Mouse (Mus musculus): ENCODE data around the gene Man1a. TPM values are rescaled to one million over a fixed set of nuclear protein-coding genes. Genes with fewer than 3 reads are reported as not detected.

Gene Man1a
- polyA plus RNA-seq, 1 experiment from 2014 or later = 12.0 TPM

DNA sequence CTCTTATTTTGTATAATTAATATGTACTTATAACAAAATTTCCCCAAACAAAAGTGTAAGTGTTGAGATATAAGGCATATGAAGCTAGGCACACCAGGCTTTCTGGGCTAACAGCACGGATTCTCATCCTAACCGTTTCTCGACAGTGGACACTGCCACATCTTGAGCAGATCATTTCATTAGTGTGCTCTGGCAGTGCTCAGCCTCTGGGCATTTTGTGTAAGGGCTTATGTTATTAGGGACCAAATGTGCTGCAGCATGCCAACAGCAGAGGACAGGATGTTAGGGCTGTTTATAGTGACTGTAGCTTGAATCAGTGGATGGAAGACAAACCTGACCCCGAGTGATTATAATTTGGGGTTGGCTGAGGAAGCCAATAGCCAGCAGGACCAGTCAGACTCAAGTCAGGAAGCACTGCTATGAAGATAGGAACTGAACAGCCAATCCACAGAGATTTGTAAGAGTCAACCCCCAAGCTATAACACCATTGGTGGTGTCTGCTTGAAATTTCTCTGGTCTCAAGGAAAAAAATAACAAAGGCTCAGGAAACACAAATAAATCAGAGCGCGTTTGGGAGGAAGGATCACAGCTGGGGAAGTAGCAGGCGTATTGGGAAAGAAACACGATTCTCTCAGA, 161.3 kb downstream of the Man1a start:
- Histone ChIP-seq H3K4me3 (replicated peaks) (no peak overlapping the region), H3K9me3 (replicated peaks) (no peaks in the 10 kb centered on the region), H3K4me1 (replicated peaks) (0 out of 2 replicates have a peak, but pooled peaks cover 2% of the 10 kb centered on the region), H3K9ac (no peak overlapping the region), H3K36me3 (replicated peaks) (peaks cover 75% of the 10 kb centered on the region), H3K27me3 (no peaks in the 10 kb centered on the region), H3K4me2 (no peak overlapping the region), H3K27ac (replicated peaks) (no peak overlapping the region)
- 83% methylated on average over 8 of the region's 8 CpGs for WGBS (ENCODE audit: insufficient replicate concordance)
- no peak for ATAC-seq (ENCODE audit: insufficient read depth)

DNA sequence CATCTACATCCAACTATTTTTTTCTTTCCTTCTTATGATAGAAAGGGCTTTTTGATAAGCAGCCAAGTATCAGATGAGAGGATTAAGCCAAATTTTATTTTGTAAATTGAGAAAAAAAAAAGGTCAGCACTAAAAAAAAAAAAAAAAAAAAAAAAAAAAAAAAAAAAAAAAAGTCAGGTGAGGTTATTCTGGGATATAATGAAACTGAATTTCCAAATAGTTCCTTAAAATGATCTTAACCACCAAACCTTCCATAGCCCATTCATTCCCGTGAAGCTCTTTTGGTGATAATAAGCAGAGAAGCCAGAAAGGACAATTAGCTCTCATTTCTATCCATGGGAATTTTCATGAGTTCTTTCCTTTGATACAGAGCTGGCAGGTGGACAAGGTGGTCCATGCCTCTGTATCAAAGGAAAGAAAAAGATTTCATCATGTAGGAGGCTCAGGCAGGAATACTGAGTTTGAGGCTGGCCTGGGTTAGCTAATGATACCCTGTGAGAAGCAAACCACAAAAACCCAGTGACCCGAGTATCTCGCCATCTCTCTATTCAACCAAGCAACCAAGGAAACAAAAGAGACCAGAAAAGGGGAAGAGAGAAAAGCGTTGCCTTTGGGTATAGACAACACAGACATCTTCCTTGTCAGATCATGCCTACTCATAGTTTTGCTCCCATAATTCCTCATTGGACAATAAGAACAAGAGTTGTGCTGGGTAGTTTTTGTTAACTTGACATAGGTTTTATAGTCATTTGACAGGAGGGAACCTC, 162.7 kb downstream of the Man1a start:
- 0 out of 2 replicates have a peak, but pooled peaks cover 2% of the 10 kb centered on the region for H3K4me1 ChIP-seq (replicated peaks)
- H3K36me3 ChIP-seq (replicated peaks) = peaks cover 70% of the 10 kb centered on the region

GRCm38 (mm10) chr10:53889512-53889911, 186.9 kb downstream of the Man1a start:
- H3K9me3 ChIP-seq (replicated peaks) = no peaks in the 10 kb centered on the region
- no peak overlapping the region for H3K4me3 ChIP-seq (replicated peaks)
- no peak overlapping the region for H3K4me2 ChIP-seq
- peaks cover 17% of the 10 kb centered on the region for H3K4me1 ChIP-seq (replicated peaks)
- no peak overlapping the region for H3K9ac ChIP-seq
- no peak for ATAC-seq (ENCODE audit: insufficient read depth)
- no peaks in the 10 kb centered on the region for H3K27me3 ChIP-seq
- H3K27ac ChIP-seq (replicated peaks) = no peak overlapping the region
- 37% methylated on average over 4 of the region's 4 CpGs for WGBS (ENCODE audit: insufficient replicate concordance)
- H3K36me3 ChIP-seq (replicated peaks) = no peaks in the 10 kb centered on the region

More for the DNA sequence above, 162.7 kb downstream of the Man1a start:
- WGBS (ENCODE audit: insufficient replicate concordance) = 36% methylated on average over 4 of the region's 4 CpGs
- H3K4me2 ChIP-seq = no peak overlapping the region
- no peak overlapping the region for H3K27ac ChIP-seq (replicated peaks)
- no peak overlapping the region for H3K4me3 ChIP-seq (replicated peaks)
- H3K27me3 ChIP-seq = no peaks in the 10 kb centered on the region
- H3K9me3 ChIP-seq (replicated peaks) = no peaks in the 10 kb centered on the region
- ATAC-seq (ENCODE audit: insufficient read depth) = no peak
- no peak overlapping the region for H3K9ac ChIP-seq

DNA sequence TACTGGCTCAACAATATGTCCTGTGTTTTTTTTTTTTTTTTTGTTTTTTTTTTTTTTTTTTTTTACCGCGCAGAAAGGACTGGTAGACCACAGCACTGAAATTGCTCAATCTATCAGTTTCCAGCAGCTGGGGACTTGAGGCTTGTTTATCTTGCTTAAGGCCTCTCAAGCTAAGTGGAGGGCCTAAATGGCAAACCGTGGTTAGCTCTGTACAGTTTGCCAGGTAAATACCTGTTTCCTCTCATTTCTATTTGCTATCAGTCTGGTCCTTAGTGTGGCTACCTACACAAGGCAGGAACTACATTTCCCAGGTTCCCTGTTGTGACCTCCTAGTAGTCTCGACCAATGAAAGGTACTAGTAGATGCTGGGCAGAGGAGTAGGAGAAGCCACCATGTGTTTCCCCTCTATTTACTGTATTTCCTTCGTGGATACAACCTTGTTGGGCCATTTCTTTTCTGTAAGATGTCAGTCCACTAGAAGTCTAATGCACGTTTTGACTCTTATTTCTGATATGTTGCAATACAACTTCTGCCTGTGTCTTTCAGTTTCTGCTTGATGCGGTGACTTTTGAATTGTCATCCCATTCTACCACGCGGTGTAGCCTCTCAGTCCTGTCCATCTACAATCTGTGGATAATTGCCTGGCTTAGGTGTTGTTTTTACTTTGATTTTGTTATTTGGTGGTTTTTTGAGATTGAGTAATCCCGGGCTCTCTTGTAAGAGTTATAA, 187.9 kb downstream of the Man1a start:
- Histone ChIP-seq H3K4me3 (replicated peaks) (peak overlapping the region; percentile 22), H3K4me1 (replicated peaks) (peaks cover 17% of the 10 kb centered on the region), H3K36me3 (replicated peaks) (no peaks in the 10 kb centered on the region), H3K9me3 (replicated peaks) (no peaks in the 10 kb centered on the region), H3K4me2 (peak overlapping the region; percentile 59), H3K27ac (replicated peaks) (peak overlapping the region; percentile 68), H3K27me3 (no peaks in the 10 kb centered on the region), H3K9ac (peak overlapping the region; percentile 27; the same call in 1 of the 2 replicates)
- peak; percentile 85 for ATAC-seq (ENCODE audit: insufficient read depth)
- WGBS (ENCODE audit: insufficient replicate concordance) = 37% methylated on average over 10 of the region's 10 CpGs

DNA sequence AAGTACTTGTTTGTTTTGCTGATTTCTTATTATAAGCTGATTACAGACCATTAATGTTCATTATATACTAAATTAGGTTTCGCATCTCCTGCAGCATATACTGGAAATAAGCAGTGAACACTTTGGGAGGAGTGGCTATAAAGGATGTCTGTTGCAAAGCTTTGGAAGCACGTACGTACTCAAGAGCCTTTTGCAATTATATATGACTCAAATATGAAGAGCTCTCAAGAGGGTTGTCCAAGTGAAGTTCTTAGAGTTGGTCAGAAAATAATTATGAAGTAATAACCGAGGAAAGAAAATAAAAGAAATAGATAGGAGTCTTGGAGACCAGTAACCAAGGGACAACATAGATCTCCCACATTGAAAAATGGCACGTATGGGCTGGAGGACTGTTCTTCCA, 189.9 kb downstream of the Man1a start:
- no peak overlapping the region for H3K27ac ChIP-seq (replicated peaks)
- H3K9ac ChIP-seq = no peak overlapping the region
- H3K36me3 ChIP-seq (replicated peaks) = no peaks in the 10 kb centered on the region
- no peaks in the 10 kb centered on the region for H3K9me3 ChIP-seq (replicated peaks)
- H3K4me2 ChIP-seq = no peak overlapping the region
- no peak for ATAC-seq (ENCODE audit: insufficient read depth)
- H3K4me3 ChIP-seq (replicated peaks) = no peak overlapping the region
- WGBS (ENCODE audit: insufficient replicate concordance) = 80% methylated on average over 5 of the region's 5 CpGs
- no peaks in the 10 kb centered on the region for H3K27me3 ChIP-seq
- H3K4me1 ChIP-seq (replicated peaks) = peaks cover 17% of the 10 kb centered on the region

DNA sequence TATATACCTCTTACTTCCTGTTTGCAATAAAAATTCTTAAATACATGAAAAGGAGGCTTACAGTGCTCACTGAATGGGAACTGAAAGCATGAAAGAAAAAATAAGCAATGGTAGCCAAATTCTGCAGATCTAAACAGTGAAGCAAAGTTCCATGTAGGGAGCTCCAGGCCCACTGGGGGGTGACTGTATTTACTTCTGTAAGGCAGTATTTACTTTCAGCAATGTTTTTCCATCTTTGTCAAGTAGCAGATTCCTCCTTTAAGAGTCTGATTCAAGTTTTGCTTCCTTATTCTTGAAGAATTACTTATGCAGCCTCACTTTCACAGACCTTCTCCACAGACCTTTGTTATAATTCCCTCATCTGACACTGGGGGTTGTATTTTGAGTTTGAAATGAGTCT, 195.1 kb downstream of the Man1a start:
- H3K4me1 ChIP-seq (replicated peaks) = peaks cover 7% of the 10 kb centered on the region; the same call in 1 of the 2 replicates
- no peak overlapping the region for H3K9ac ChIP-seq
- no peaks in the 10 kb centered on the region for H3K36me3 ChIP-seq (replicated peaks)
- no peaks in the 10 kb centered on the region for H3K9me3 ChIP-seq (replicated peaks)
- H3K4me2 ChIP-seq = no peak overlapping the region
- no peak overlapping the region for H3K4me3 ChIP-seq (replicated peaks)
- ATAC-seq (ENCODE audit: insufficient read depth) = no peak
- H3K27me3 ChIP-seq = no peaks in the 10 kb centered on the region
- no peak overlapping the region for H3K27ac ChIP-seq (replicated peaks)

DNA sequence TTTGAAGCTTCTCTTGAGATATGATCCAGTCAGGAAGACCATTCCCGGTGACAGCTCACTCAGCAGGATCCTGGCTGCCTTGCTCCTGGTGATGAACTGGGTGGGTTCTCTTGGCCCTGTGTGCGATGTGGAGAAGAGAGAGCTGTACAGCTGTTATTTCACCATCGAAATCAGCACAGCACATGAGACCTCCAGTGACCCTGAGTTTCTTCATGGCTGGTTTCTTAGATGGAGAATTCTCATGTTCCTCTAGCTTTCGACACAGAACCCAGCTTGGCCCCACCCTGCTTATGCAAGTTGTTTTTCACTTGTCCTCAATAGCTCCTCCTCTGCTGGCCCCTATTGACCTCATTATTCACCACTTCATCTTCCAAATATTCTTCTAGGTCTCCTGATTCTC, 200.5 kb downstream of the Man1a start:
- H3K9me3 ChIP-seq (replicated peaks) = no peaks in the 10 kb centered on the region
- H3K4me3 ChIP-seq (replicated peaks) = no peak overlapping the region
- no peak overlapping the region for H3K4me2 ChIP-seq
- H3K27me3 ChIP-seq = no peaks in the 10 kb centered on the region
- H3K36me3 ChIP-seq (replicated peaks) = no peaks in the 10 kb centered on the region
- H3K27ac ChIP-seq (replicated peaks) = no peak overlapping the region
- no peak for ATAC-seq (ENCODE audit: insufficient read depth)
- WGBS (ENCODE audit: insufficient replicate concordance) = 64% methylated on average over 4 of the region's 4 CpGs
- H3K9ac ChIP-seq = no peak overlapping the region
- H3K4me1 ChIP-seq (replicated peaks) = peaks cover 7% of the 10 kb centered on the region; the same call in 1 of the 2 replicates

DNA sequence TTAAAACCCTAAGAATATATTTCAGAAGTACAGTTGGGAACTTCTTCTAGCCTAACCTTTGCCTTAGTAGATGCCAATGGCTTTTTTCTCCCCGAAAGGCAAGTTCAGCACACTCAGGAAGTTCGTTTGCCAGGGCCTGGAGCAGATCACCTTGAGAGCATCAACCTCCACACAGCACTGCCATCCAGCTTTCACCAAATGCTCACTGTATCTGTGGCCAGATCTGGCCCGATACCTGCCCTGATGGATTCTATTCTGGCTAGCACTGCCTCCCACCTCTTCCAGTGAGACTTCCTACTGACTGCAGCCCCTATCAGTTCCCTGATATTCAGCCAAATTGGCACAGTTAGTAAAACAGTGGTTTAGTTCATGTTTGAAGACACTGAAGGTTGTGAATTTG, 202.2 kb downstream of the Man1a start:
- Histone ChIP-seq H3K36me3 (replicated peaks) (no peaks in the 10 kb centered on the region), H3K9me3 (replicated peaks) (no peaks in the 10 kb centered on the region), H3K9ac (no peak overlapping the region), H3K27ac (replicated peaks) (no peak overlapping the region), H3K4me1 (replicated peaks) (peaks cover 7% of the 10 kb centered on the region; the same call in 1 of the 2 replicates), H3K4me3 (replicated peaks) (no peak overlapping the region), H3K27me3 (no peaks in the 10 kb centered on the region), H3K4me2 (no peak overlapping the region)
- WGBS (ENCODE audit: insufficient replicate concordance) = 51% methylated on average over 3 of the region's 3 CpGs
- no peak for ATAC-seq (ENCODE audit: insufficient read depth)

DNA sequence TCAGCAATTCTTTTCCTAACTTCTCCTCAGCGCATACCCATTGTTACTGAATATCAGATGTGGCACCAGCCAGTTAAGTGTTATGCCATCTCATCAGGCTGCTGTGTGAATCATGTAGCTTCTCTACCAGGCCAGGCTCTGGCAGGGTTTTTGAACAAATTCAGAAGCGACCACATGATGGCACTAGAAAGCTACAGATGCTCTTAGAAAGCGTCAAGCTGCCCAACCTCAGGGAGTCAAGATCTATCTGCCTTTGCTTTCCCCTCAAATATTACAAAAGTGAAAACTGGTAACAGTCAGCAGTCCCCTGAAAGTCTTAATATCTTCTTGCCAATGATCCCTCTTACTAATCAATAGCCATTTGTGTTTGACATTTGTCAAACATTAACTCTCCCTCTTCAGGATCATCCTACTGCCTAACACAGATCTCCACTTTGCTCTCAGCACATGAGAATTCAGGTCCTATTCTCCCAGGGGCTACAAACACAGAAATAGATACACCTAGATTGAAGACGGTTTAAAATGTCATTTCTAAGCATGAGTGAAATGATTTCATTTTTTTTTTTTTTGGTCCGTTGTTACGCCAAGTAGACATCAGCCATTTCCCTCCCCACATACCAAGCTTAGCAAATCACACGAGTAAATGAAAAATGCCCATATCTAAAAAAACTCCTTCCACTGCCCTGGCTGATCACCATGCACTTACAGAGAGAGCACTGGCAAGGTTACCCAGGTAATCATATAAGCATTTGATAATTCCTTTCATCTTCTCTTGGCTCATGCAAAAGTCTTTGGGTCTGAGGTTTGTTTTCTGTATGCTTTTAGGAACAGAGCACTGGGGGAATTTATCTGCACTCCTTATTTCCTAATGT, 212.7 kb downstream of the Man1a start:
- H3K36me3 ChIP-seq (replicated peaks) = no peaks in the 10 kb centered on the region
- 33% methylated on average over 7 of the region's 7 CpGs for WGBS (ENCODE audit: insufficient replicate concordance)
- 0 out of 2 replicates have a peak, but pooled peaks have one; percentile 31 for ATAC-seq (ENCODE audit: insufficient read depth)
- no peak overlapping the region for H3K27ac ChIP-seq (replicated peaks)
- no peaks in the 10 kb centered on the region for H3K4me1 ChIP-seq (replicated peaks)
- no peak overlapping the region for H3K9ac ChIP-seq
- no peaks in the 10 kb centered on the region for H3K9me3 ChIP-seq (replicated peaks)
- no peak overlapping the region for H3K4me2 ChIP-seq
- H3K4me3 ChIP-seq (replicated peaks) = no peak overlapping the region
- H3K27me3 ChIP-seq = no peaks in the 10 kb centered on the region

GRCm38 (mm10) chr10:53859879-53860278, 216.5 kb downstream of the Man1a start:
- no peak overlapping the region for H3K4me3 ChIP-seq (replicated peaks)
- H3K9me3 ChIP-seq (replicated peaks) = no peaks in the 10 kb centered on the region
- no peak overlapping the region for H3K9ac ChIP-seq
- no peak for ATAC-seq (ENCODE audit: insufficient read depth)
- H3K36me3 ChIP-seq (replicated peaks) = no peaks in the 10 kb centered on the region
- H3K27me3 ChIP-seq = no peaks in the 10 kb centered on the region
- 15% methylated on average over 1 of the region's 1 CpGs for WGBS (ENCODE audit: insufficient replicate concordance)
- no peak overlapping the region for H3K27ac ChIP-seq (replicated peaks)
- H3K4me2 ChIP-seq = no peak overlapping the region
- H3K4me1 ChIP-seq (replicated peaks) = no peaks in the 10 kb centered on the region

Measured in liver, embryonic 15.5 days (tissue).